Mouse (Mus musculus) bone marrow macrophage, adult 2 months (primary cell): ENCODE results near the gene Gm29666. TPM values are rescaled to one million over a fixed set of nuclear protein-coding genes. Genes with fewer than 3 reads are reported as not detected.

Source experiments
- H3K27ac ChIP-seq: 2 replicates; pipeline ENCODE4 v1.5.1; 2012; ENCODE audit warnings: low read depth, low read length; ENCODE audit not compliant: insufficient read depth
- H3K4me1 ChIP-seq: 2 replicates; pipeline ENCODE4 v1.6.1; 2012; ENCODE audit warnings: low read length; ENCODE audit not compliant: control insufficient read depth, insufficient read depth
- H3K4me3 ChIP-seq: 2 replicates; pipeline ENCODE4 v1.5.1; 2012; ENCODE audit warnings: mild to moderate bottlenecking, low read length, moderate library complexity; ENCODE audit not compliant: insufficient read depth
- CTCF ChIP-seq: IDR thresholded peaks from 2 replicates; pipeline ENCODE4 v1.5.1; 2012; ENCODE audit warnings: low read depth, mild to moderate bottlenecking, low read length, moderate library complexity
- POLR2A ChIP-seq: IDR thresholded peaks from 2 replicates; pipeline ENCODE4 v1.6.1; 2012; ENCODE audit warnings: mild to moderate bottlenecking, low read depth, low read length, borderline replicate concordance
- polyA plus RNA-seq: library from polyadenylated mRNA; stranded (reverse); fragments of >200 nt; gene quantifications from 2 replicates; pipeline ENCODE4 v1.2.4, GENCODE M21; 2012; ENCODE audit not compliant: missing spikeins, insufficient read depth, insufficient read length

Gm29666 gene
- polyA plus RNA-seq, 1 experiment = 0.25 TPM

GRCm38 (mm10) chr15:84950053-84950452 is 30.2 kb upstream of the Gm29666 start:
- Histone ChIP-seq H3K27ac (no peak overlapping the region), H3K4me1 (peaks cover 3% of the 10 kb centered on the region; the same call in 1 of the 2 replicates), H3K4me3 (no peak overlapping the region)
- TF ChIP-seq POLR2A = no peak
- no peak for TF ChIP-seq CTCF

- H3K4me1 ChIP-seq = peaks cover 11% of the 10 kb centered on the region
- H3K4me3 ChIP-seq = no peak overlapping the region
- TF ChIP-seq CTCF = no peak
- TF ChIP-seq POLR2A = no peak
- H3K27ac ChIP-seq = no peak overlapping the region
Observed at GRCm38 (mm10) chr15:84948990-84949389, 29.2 kb upstream of the Gm29666 start.

GRCm38 (mm10) chr15:84944319-84944718 is 24.5 kb upstream of the Gm29666 start:
- TF ChIP-seq CTCF = no peak
- TF ChIP-seq POLR2A = no peak
- Histone ChIP-seq H3K27ac (no peak overlapping the region), H3K4me1 (peaks cover 19% of the 10 kb centered on the region), H3K4me3 (no peak overlapping the region)

GRCm38 (mm10) chr15:84942647-84943285 is 22.9 kb upstream of the Gm29666 start:
- no peak for TF ChIP-seq POLR2A
- TF ChIP-seq CTCF = no peak
- no peak overlapping the region for H3K4me3 ChIP-seq
- H3K4me1 ChIP-seq = peaks cover 19% of the 10 kb centered on the region
- H3K27ac ChIP-seq = no peak overlapping the region

GRCm38 (mm10) chr15:84940102-84940501 is 20.3 kb upstream of the Gm29666 start:
- peaks cover 16% of the 10 kb centered on the region for H3K4me1 ChIP-seq
- no peak for TF ChIP-seq POLR2A
- no peak for TF ChIP-seq CTCF
- no peak overlapping the region for H3K4me3 ChIP-seq
- H3K27ac ChIP-seq = no peak overlapping the region

- TF ChIP-seq POLR2A (no peak), CTCF (no peak)
- Histone ChIP-seq H3K27ac (no peak overlapping the region), H3K4me1 (no peaks in the 10 kb centered on the region), H3K4me3 (no peak overlapping the region)
Observed at GRCm38 (mm10) chr15:84934901-84935300, 15.1 kb upstream of the Gm29666 start.

- Histone ChIP-seq H3K4me3 (no peak overlapping the region), H3K4me1 (no peaks in the 10 kb centered on the region), H3K27ac (no peak overlapping the region)
- TF ChIP-seq CTCF (no peak), POLR2A (no peak)
Observed at GRCm38 (mm10) chr15:84932351-84932750, 12.5 kb upstream of the Gm29666 start.

- peaks cover 17% of the 10 kb centered on the region for H3K4me1 ChIP-seq
- no peak for TF ChIP-seq CTCF
- no peak for TF ChIP-seq POLR2A
- peak overlapping the region; percentile 4; the same call in 1 of the 2 replicates for H3K4me3 ChIP-seq
- H3K27ac ChIP-seq = no peak overlapping the region
Observed at GRCm38 (mm10) chr15:84925495-84926018, 5.7 kb upstream of the Gm29666 start.

- TF ChIP-seq CTCF (no peak), POLR2A (no peak)
- Histone ChIP-seq H3K27ac (peak overlapping the region; percentile 2; the same call in 1 of the 2 replicates), H3K4me1 (peaks cover 17% of the 10 kb centered on the region), H3K4me3 (peak overlapping the region; percentile 78)
Observed at GRCm38 (mm10) chr15:84924781-84925315, 5.0 kb upstream of the Gm29666 start.

GRCm38 (mm10) chr15:84923508-84924181 is 3.8 kb upstream of the Gm29666 start:
- H3K4me1 ChIP-seq = peaks cover 17% of the 10 kb centered on the region
- H3K27ac ChIP-seq = peak overlapping the region; percentile 90
- H3K4me3 ChIP-seq = peak overlapping the region; percentile 78
- TF ChIP-seq CTCF (no peak), POLR2A (no peak)
